Mouse (Mus musculus): ENCODE measurements around the gene Pycr1. TPM values are rescaled to one million over a fixed set of nuclear protein-coding genes. Genes with fewer than 3 reads are reported as not detected.
A peak's percentile ranks its signal among the peaks of the same experiment; 100 is the strongest.

The Pycr1 gene
- polyA plus RNA-seq, 1 experiment from 2014 or later: 5.7 TPM

DNA sequence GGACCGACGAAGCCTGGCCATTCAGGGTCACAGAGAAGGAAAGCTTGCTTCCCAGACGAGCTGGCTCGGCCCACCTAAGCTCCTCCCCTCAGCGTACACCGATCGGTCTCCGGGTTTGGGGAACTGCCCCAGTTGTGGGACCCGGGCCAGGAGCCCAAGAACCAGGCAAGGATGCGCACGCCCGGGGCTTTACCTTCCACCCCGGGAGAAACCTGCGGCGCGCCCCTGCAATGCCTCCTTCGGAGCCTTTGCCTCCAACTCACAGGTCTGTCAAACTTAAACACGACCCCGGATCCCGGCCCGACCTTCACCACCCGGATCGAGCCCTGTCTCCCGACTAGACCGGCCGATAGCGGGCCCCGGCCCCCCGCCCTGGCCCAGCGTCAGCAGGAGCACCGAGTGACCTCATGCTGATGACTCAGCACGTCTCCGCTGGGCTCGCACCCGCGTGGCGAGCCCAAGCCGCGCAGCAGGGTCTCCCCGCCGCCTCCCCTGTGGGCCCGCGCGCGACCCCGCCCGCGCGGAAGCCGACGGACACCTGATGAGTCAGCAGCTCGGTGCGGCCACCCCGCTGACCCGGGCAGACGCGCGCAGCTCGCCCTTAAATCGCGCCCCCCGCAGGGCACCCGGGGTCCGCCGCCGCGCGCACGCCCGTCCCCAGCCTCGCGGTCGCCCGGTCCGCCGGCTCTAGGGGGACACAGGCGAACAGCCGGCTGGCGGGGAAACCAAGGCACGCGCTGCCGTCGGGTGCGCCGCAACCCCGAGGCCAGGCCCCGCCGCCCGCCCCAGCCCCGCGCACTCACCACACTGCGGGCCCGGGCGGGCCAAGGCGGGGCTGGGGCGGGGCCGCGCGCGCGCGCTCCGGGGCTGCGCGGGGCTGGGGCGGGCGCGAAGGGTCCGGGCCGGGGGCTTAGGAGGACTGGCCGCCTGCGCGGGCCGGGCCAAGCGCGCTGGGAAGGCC is 10.7 kb downstream of the Pycr1 start:
- H3K27ac ChIP-seq (replicated peaks): peak overlapping the region; percentile 99
- under 1% methylated on average over 116 of the region's 116 CpGs for WGBS (ENCODE audit: insufficient replicate concordance)
- peak overlapping the region; percentile 94 for H3K4me2 ChIP-seq
- H3K9me3 ChIP-seq (replicated peaks): no peaks in the 10 kb centered on the region
- H3K9ac ChIP-seq: peak overlapping the region; percentile 98
- ATAC-seq (ENCODE audit: insufficient read depth): peak; percentile 78
- peaks cover 61% of the 10 kb centered on the region for H3K4me1 ChIP-seq (replicated peaks)
- peak overlapping the region; percentile 87 for H3K4me3 ChIP-seq (replicated peaks)
- H3K27me3 ChIP-seq: no peaks in the 10 kb centered on the region
- H3K36me3 ChIP-seq (replicated peaks): peaks cover 11% of the 10 kb centered on the region

DNA sequence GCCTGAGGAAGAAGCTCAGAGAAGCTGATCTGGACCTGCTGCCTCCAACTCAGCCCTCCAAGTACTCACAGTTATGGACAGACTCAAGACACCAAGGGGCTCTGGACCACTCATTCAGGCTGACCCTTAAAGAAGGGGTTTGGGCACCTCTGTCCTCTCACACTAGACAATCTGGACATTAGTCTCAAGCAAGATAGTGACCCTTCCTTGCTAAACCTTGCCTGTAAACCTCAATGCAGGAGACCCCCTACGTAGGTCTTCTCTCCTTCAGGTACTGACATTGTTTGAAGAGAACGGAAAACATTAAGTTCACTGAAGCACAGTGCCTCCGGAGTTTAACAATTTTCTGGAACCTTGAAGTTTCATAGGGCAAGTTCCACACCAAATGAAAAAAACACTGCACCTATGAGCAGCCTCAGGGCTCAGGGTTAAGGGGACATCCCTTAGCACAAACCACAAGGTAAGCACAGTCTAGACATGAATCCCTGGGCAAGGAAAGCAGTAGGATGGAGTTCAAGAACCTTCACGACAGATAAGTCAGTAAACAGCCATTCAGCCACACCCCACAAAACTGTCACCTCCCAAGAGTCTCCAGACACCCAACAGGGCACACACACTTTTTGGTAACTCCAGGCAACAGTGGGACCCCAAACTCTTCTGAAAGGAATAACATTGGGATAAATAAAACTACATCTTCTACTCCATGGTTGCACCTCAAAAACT is 11.7 kb downstream of the Pycr1 start:
- peak overlapping the region; percentile 99 for H3K27ac ChIP-seq (replicated peaks)
- peak; percentile 23 for ATAC-seq (ENCODE audit: insufficient read depth)
- H3K27me3 ChIP-seq: no peaks in the 10 kb centered on the region
- H3K9ac ChIP-seq: peak overlapping the region; percentile 98
- peaks cover 70% of the 10 kb centered on the region for H3K4me1 ChIP-seq (replicated peaks)
- peak overlapping the region; percentile 87 for H3K4me3 ChIP-seq (replicated peaks)
- no peaks in the 10 kb centered on the region for H3K9me3 ChIP-seq (replicated peaks)
- H3K36me3 ChIP-seq (replicated peaks): peaks cover 21% of the 10 kb centered on the region
- WGBS (ENCODE audit: insufficient replicate concordance): 36% methylated on average over 4 of the region's 4 CpGs
- peak overlapping the region; percentile 94 for H3K4me2 ChIP-seq

DNA sequence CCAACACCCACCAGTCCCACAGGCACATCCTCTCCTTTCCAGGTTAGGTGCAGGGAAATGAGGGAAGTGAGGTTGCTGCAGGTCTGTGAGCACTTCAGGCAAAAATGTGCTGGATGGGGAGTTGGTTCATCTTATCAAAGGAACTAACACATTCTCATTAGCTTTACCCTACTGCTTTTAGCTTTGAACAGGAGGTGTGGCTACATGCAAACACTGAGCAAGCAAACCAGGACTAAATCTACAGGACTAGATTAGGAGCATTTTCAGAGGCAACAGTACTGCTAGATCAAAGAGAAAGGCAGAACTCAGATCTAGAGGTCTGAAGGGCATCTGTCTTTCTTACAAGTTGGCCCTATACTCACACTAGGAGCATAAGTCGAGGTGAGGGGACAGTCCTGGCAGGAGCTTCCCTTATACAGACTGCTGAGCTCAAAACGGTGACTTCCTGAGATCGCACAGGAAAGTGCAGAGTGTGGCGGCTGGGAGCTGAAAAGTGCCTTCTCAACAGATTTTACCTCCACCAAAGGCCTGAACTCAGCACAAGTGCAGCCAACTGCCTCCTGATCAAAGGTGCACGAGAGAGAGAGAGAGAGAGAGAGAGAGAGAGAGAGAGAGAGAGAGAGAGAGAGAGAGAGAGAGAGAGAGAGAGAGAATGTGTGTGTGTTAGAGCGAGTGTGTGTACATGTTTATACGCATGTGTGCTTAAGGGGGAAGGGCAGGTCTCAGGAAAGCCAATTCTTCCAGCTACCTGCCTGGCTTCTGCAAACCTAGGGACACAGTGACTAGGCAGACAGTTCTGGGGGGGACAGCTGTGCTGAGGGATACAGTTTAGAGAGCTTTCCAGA is 12.5 kb downstream of the Pycr1 start:
- peak overlapping the region; percentile 94 for H3K4me2 ChIP-seq
- peak overlapping the region; percentile 98 for H3K9ac ChIP-seq
- 12% methylated on average over 7 of the region's 7 CpGs for whole genome bisulfite sequencing (ENCODE audit: insufficient replicate concordance)
- H3K27me3 ChIP-seq: no peaks in the 10 kb centered on the region
- peak overlapping the region; percentile 87 for H3K4me3 ChIP-seq (replicated peaks)
- peaks cover 78% of the 10 kb centered on the region for H3K4me1 ChIP-seq (replicated peaks)
- H3K9me3 ChIP-seq (replicated peaks): no peaks in the 10 kb centered on the region
- no peak for ATAC-seq (ENCODE audit: insufficient read depth)
- peak overlapping the region; percentile 99 for H3K27ac ChIP-seq (replicated peaks)
- peaks cover 24% of the 10 kb centered on the region for H3K36me3 ChIP-seq (replicated peaks)

- Histone ChIP-seq H3K4me3 (replicated peaks) (peak overlapping the region; percentile 87), H3K36me3 (replicated peaks) (peaks cover 24% of the 10 kb centered on the region), H3K27ac (replicated peaks) (peak overlapping the region; percentile 99), H3K9ac (peak overlapping the region; percentile 98), H3K27me3 (no peaks in the 10 kb centered on the region), H3K9me3 (replicated peaks) (no peaks in the 10 kb centered on the region), H3K4me2 (peak overlapping the region; percentile 94), H3K4me1 (replicated peaks) (peaks cover 85% of the 10 kb centered on the region)
- WGBS (ENCODE audit: insufficient replicate concordance): 19% methylated on average over 5 of the region's 5 CpGs
- peak; percentile 33 for ATAC-seq (ENCODE audit: insufficient read depth)
Measured at GRCm38 (mm10) chr11:120630401-120630871, 13.1 kb downstream of the Pycr1 start.

DNA sequence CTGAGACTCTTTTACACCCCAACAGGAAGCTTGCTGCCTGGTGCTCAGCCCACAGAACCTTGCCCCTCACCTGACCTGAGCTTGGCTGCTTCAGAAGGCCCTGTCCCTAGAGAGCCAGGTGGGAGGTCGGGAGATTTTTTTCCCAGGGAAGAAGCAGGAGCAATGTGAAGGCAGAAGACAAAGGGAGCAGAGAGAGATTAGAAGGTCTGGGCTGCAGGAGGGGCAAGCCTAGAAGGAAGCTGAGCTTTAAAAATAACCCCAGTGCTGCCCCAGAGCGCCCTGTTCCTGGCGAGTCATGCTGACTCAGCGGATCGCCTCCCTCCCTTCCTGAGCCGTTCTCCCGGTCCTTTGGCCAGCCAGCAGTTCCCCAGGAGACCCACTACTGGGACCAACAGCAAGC is 13.7 kb downstream of the Pycr1 start:
- no peaks in the 10 kb centered on the region for H3K27me3 ChIP-seq
- ATAC-seq (ENCODE audit: insufficient read depth): peak; percentile 57

DNA sequence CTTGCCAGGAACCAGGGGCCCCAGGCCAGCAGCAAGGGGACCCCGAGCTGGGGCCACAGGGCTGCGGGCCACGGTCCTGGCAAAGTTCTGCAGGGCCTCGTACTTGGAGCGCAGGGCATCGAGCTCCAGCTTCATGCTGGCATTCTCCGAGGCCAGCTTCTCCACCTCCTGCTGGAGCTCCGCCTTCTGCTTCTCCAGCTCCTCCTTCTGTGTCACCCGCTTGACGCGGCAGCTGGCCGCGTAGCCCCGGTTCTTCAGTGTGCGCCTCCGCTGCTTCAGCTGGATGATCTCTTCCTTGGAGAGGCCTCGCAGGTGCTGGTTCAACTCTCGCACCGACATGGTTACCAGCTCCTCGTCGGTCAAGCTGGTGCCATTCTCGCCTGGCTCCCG is 14.2 kb downstream of the Pycr1 start:
- H3K4me3 ChIP-seq (replicated peaks): peak overlapping the region; percentile 87
- no peaks in the 10 kb centered on the region for H3K9me3 ChIP-seq (replicated peaks)
- peaks cover 24% of the 10 kb centered on the region for H3K36me3 ChIP-seq (replicated peaks)
- H3K9ac ChIP-seq: peak overlapping the region; percentile 98
- H3K4me1 ChIP-seq (replicated peaks): peaks cover 84% of the 10 kb centered on the region
- ATAC-seq (ENCODE audit: insufficient read depth): no peak
- 24% methylated on average over 23 of the region's 23 CpGs for WGBS (ENCODE audit: insufficient replicate concordance)
- H3K27me3 ChIP-seq: no peaks in the 10 kb centered on the region
- H3K4me2 ChIP-seq: peak overlapping the region; percentile 94
- peak overlapping the region; percentile 99 for H3K27ac ChIP-seq (replicated peaks)

More for the DNA sequence above, 13.7 kb downstream of the Pycr1 start:
- Histone ChIP-seq H3K27ac (replicated peaks) (peak overlapping the region; percentile 99), H3K4me2 (peak overlapping the region; percentile 94), H3K4me3 (replicated peaks) (peak overlapping the region; percentile 87), H3K9ac (peak overlapping the region; percentile 98), H3K9me3 (replicated peaks) (no peaks in the 10 kb centered on the region), H3K4me1 (replicated peaks) (peaks cover 89% of the 10 kb centered on the region), H3K36me3 (replicated peaks) (peaks cover 24% of the 10 kb centered on the region)
- WGBS (ENCODE audit: insufficient replicate concordance): 3% methylated on average over 7 of the region's 7 CpGs

DNA sequence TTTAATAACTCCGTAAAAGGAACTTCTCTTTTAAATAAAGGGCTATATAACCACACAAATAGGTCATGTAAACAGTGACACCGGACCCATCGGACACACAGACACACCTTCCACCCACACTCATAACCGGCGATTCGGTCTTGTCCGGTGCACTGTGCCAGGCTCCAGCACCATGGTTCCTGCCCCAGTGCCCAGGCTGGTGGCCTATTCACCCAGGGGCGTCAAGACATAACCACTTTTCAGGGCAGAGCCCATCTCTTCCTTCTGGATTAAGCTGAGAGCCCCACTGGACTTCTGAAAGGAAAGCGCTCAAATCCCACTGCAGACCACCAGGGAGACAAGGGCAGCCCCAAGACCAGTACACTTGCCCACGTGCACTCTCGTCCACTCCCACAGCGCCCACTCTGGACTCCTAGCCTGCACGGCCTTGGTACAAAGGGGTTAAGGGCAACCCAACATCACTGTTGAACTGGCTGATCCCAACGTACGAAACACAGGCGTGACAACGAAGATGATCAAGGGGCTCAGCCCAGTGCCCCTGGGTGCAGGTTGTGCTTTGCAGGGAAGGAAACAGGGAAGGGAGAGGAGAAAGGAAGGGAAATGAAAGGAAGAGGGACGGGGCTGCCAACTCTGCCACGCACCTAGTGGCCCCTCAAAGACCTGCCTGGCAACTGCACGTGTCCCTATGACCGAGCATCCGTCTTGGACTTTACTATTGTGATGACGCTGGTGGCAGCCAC is 14.8 kb downstream of the Pycr1 start:
- H3K4me2 ChIP-seq: peak overlapping the region; percentile 94
- H3K9ac ChIP-seq: peak overlapping the region; percentile 98
- no peak for ATAC-seq (ENCODE audit: insufficient read depth)
- no peaks in the 10 kb centered on the region for H3K9me3 ChIP-seq (replicated peaks)
- H3K36me3 ChIP-seq (replicated peaks): peaks cover 24% of the 10 kb centered on the region
- no peaks in the 10 kb centered on the region for H3K27me3 ChIP-seq
- WGBS (ENCODE audit: insufficient replicate concordance): 80% methylated on average over 23 of the region's 23 CpGs
- peaks cover 84% of the 10 kb centered on the region for H3K4me1 ChIP-seq (replicated peaks)
- H3K4me3 ChIP-seq (replicated peaks): peak overlapping the region; percentile 87
- peak overlapping the region; percentile 99 for H3K27ac ChIP-seq (replicated peaks)

DNA sequence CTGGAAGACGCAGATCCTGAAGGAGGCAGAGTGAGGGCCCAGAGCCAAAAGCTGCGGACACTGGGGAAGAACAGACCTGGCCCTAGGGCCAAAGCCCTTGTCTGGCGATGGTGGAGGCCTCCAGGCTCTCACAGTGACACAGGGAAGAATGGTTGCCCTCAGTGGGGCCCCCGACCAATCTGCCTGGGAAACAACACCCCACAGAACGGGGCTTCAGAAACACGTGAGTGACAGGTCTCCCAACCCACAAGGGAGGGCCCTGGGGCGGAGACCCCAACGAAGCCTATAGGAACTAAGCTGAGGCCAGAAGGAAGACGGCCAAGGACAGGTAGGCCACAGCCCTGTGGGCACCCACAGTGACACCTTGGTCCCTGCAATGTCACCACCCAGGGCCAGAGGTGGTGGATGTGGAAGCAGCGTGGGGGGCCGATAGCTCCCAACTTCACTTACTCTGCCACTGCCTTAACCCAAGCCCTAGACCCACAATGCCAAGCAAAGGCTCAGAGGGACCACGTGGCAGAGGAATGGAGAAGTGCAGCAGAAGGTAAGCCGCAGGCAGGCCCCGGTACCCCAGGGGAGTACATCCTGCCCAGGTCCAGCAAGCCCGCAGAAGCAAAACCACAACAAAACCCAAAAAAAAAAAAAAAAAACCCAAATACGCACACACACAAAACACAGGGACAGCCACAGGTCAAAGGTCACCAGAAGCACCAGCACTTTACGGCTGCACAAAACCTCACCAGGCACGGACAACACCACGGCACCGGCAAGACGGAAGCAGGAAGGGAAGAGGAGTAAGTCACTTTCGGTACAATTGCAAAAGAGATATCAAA is 15.9 kb downstream of the Pycr1 start:
- Histone ChIP-seq H3K27ac (replicated peaks) (peak overlapping the region; percentile 96), H3K27me3 (no peaks in the 10 kb centered on the region), H3K9ac (peak overlapping the region; percentile 28), H3K4me1 (replicated peaks) (peaks cover 92% of the 10 kb centered on the region), H3K4me2 (peak overlapping the region; percentile 45), H3K9me3 (replicated peaks) (no peaks in the 10 kb centered on the region), H3K36me3 (replicated peaks) (peaks cover 35% of the 10 kb centered on the region), H3K4me3 (replicated peaks) (peak overlapping the region; percentile 27)
- 33% methylated on average over 22 of the region's 22 CpGs for WGBS (ENCODE audit: insufficient replicate concordance)
- ATAC-seq (ENCODE audit: insufficient read depth): no peak

DNA sequence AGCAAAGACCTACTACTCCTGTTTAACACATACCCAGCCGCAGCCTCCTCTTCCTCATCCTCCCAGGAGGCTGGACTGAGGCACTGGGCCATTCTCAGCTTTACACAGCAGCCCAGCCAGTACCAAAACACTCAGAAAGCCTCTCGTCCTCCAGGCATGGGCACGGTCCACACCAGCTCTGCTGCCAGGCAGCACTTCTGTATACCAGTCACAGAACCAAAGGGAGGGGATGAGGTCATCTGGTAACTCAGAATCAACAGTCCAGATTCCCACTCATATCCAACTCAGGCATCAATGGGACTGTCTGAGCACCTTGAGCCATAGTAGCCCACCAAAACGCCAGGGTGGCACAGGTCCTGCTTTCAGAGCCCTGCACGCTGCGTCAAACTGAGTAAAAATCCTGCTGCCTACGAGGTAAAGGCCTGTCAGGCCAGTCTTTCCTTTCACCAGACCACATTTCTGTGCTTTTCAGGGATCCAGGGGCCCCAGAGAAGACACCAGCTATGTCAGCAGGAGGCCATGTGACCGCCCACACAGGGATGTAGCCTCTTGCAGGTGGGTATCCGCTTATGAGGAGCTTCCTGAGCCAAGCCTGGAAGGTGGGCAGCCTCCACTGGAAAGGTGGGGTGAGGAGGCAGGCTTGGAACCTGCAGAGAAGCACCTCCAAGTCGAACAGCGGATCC is 16.6 kb downstream of the Pycr1 start:
- no peaks in the 10 kb centered on the region for H3K27me3 ChIP-seq
- H3K4me3 ChIP-seq (replicated peaks): no peak overlapping the region
- ATAC-seq (ENCODE audit: insufficient read depth): no peak
- peak overlapping the region; percentile 45 for H3K4me2 ChIP-seq
- no peaks in the 10 kb centered on the region for H3K9me3 ChIP-seq (replicated peaks)
- H3K4me1 ChIP-seq (replicated peaks): peaks cover 90% of the 10 kb centered on the region
- H3K27ac ChIP-seq (replicated peaks): peak overlapping the region; percentile 96
- WGBS (ENCODE audit: insufficient replicate concordance): 76% methylated on average over 11 of the region's 11 CpGs
- 0 out of 2 replicates have a peak overlapping the region, but pooled peaks have one; percentile 28 for H3K9ac ChIP-seq
- peaks cover 42% of the 10 kb centered on the region for H3K36me3 ChIP-seq (replicated peaks)

Measured in liver, embryonic 15.5 days (tissue).